Mouse (Mus musculus) small intestine, adult 2 months (tissue): ENCODE results near the gene Rpl3l.

Experiments used
- CTCF ChIP-seq: fragments of 200-500 bp; IDR thresholded peaks from 2 replicates; pipeline ENCODE4 v1.5.1; 2012; ENCODE audit warnings: low read depth, mild to moderate bottlenecking, control low read depth, inconsistent platforms, low read length, moderate library complexity, mixed read lengths; ENCODE audit not compliant: insufficient replicate concordance, insufficient read length; ENCODE audit errors: extremely low read depth
- POLR2A ChIP-seq: fragments of 200-500 bp; IDR thresholded peaks from 2 replicates; pipeline ENCODE4 v1.6.1; 2012; ENCODE audit warnings: low read depth, mild to moderate bottlenecking, control low read depth, inconsistent platforms, low read length, moderate library complexity

- TF ChIP-seq POLR2A (no peak), CTCF (no peak)
These were observed 16.3 kb downstream of the Rpl3l start for GRCm38 (mm10) chr17:24743896-24744295.
